In the genomic region with DNA sequence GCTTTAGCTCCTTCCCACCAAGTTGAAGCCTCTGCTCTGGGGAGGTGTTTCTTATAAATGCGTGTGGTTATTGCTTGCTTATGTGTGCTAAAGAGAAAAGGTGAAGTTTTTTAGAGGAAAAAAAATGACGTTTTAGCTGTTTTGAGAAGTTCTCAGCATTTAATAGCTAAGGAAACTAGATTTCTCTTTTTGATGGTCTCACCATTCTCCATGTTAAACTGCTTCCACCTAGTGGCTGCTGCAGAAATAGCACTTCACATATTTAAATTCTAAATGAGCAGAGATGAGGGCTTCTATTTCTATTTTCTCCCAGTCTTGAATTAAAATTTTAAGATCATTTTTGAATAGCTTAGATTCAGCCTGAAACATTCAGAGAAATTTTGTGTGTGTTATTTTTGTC, we compare ENCODE assay signal across 8 mouse cellular contexts. TPM values are rescaled to one million over a fixed set of nuclear protein-coding genes. Genes with fewer than 3 reads are reported as not detected.
DNase-seq lines count a peak whose midpoint lies in the region; ATAC-seq and TF ChIP-seq lines count a peak whose summit lies in the region.

No protein-coding gene starts in this region.

- H3K27me3 ChIP-seq in hindbrain, postnatal 0 days (ENCODE audit: insufficient read depth, low read length): no peaks in the 10 kb centered on the region
- no peaks in the 10 kb centered on the region for H3K27me3 ChIP-seq in hindbrain, embryonic 10.5 days (ENCODE audit: insufficient read depth, poor library complexity, severe bottlenecking)
- H3K27me3 ChIP-seq in embryonic facial prominence, embryonic 14.5 days (replicated peaks; ENCODE audit: control insufficient read depth, insufficient read depth, low read length): no peaks in the 10 kb centered on the region
- no peaks in the 10 kb centered on the region for H3K27me3 ChIP-seq in forebrain, embryonic 11.5 days (ENCODE audit: control insufficient read depth, insufficient read depth, low read length)

- H3K4me3 ChIP-seq in hindbrain, postnatal 0 days (ENCODE audit: low read length): no peak overlapping the region
- no peak overlapping the region for H3K4me3 ChIP-seq in hindbrain, embryonic 10.5 days
- H3K4me3 ChIP-seq in embryonic facial prominence, embryonic 14.5 days (ENCODE audit: low read depth, low read length): no peak overlapping the region
- H3K4me3 ChIP-seq in forebrain, embryonic 11.5 days (ENCODE audit: low read depth, low read length): no peak overlapping the region

- ATAC-seq in hindbrain, postnatal 0 days: no peak
- ATAC-seq in embryonic facial prominence, embryonic 14.5 days (ENCODE audit: low read depth): no peak
- no peak for ATAC-seq in forebrain, embryonic 11.5 days (replicated peaks; ENCODE audit: low FRiP score)

- no peaks in the 10 kb centered on the region for H3K9me3 ChIP-seq in hindbrain, postnatal 0 days (ENCODE audit: low read length)
- no peaks in the 10 kb centered on the region for H3K9me3 ChIP-seq in hindbrain, embryonic 10.5 days
- no peaks in the 10 kb centered on the region for H3K9me3 ChIP-seq in embryonic facial prominence, embryonic 14.5 days (ENCODE audit: control insufficient read depth, low read length)
- no peaks in the 10 kb centered on the region for H3K9me3 ChIP-seq in forebrain, embryonic 11.5 days (ENCODE audit: control insufficient read depth, low read length)

- no peak overlapping the region for H3K4me2 ChIP-seq in hindbrain, postnatal 0 days (ENCODE audit: low read depth, low read length)
- no peak overlapping the region for H3K4me2 ChIP-seq in embryonic facial prominence, embryonic 14.5 days (ENCODE audit: low read depth, low read length)
- no peak overlapping the region for H3K4me2 ChIP-seq in forebrain, embryonic 11.5 days (ENCODE audit: low read depth, low read length, severe bottlenecking)

- DNase-seq in hindbrain, postnatal 0 days (ENCODE audit: low spot score): peak; percentile 74
- no peak for DNase-seq in hindbrain, embryonic 10.5 days (ENCODE audit: low spot score)
- DNase-seq in 416B (ENCODE audit: low read depth): peak; percentile 68
- DNase-seq in MEL-GATA-1-ER (ENCODE audit: extremely low read depth, low read depth): peak; percentile 25
- peak; percentile 57 for DNase-seq in embryonic facial prominence, embryonic 14.5 days (ENCODE audit: low spot score)
- DNase-seq in naive thymus-derived CD4-positive, alpha-beta T cell, adult 2 months (ENCODE audit: low read depth): peak; percentile 59
- no peak for DNase-seq in forebrain, embryonic 11.5 days (ENCODE audit: low spot score)
- DNase-seq in urinary bladder, postnatal 4 days (ENCODE audit: low spot score in 2 of 2): no peak

- H3K9ac ChIP-seq in hindbrain, postnatal 0 days (replicated peaks; ENCODE audit: low read length): no peak overlapping the region
- no peak overlapping the region for H3K9ac ChIP-seq in embryonic facial prominence, embryonic 14.5 days (ENCODE audit: low read depth, low read length)
- H3K9ac ChIP-seq in forebrain, embryonic 11.5 days (ENCODE audit: low read length): no peak overlapping the region

- no peaks in the 10 kb centered on the region for H3K4me1 ChIP-seq in hindbrain, postnatal 0 days (ENCODE audit: insufficient read depth, low read length)
- H3K4me1 ChIP-seq in hindbrain, embryonic 10.5 days (replicated peaks): no peaks in the 10 kb centered on the region
- H3K4me1 ChIP-seq in embryonic facial prominence, embryonic 14.5 days (ENCODE audit: control insufficient read depth, insufficient read depth, low read length): no peaks in the 10 kb centered on the region
- H3K4me1 ChIP-seq in forebrain, embryonic 11.5 days (replicated peaks; ENCODE audit: control insufficient read depth, insufficient read depth, low read length): no peaks in the 10 kb centered on the region

- 28% methylated on average over 2 of the region's 2 CpGs for WGBS in hindbrain, postnatal 0 days
- WGBS in hindbrain, embryonic 10.5 days: 41% methylated on average over 2 of the region's 2 CpGs
- 36% methylated on average over 2 of the region's 2 CpGs for WGBS in embryonic facial prominence, embryonic 14.5 days
- 33% methylated on average over 2 of the region's 2 CpGs for WGBS in forebrain, embryonic 11.5 days

- no peak overlapping the region for H3K27ac ChIP-seq in hindbrain, postnatal 0 days
- no peak overlapping the region for H3K27ac ChIP-seq in hindbrain, embryonic 10.5 days
- H3K27ac ChIP-seq in embryonic facial prominence, embryonic 14.5 days (replicated peaks; ENCODE audit: low read depth, low read length): no peak overlapping the region
- no peak overlapping the region for H3K27ac ChIP-seq in forebrain, embryonic 11.5 days (ENCODE audit: low read depth, low read length)

- peaks cover 62% of the 10 kb centered on the region for H3K36me3 ChIP-seq in hindbrain, postnatal 0 days (ENCODE audit: insufficient read depth, low read length)
- H3K36me3 ChIP-seq in hindbrain, embryonic 10.5 days: peaks cover 91% of the 10 kb centered on the region
- peaks cover 87% of the 10 kb centered on the region for H3K36me3 ChIP-seq in embryonic facial prominence, embryonic 14.5 days (ENCODE audit: control insufficient read depth, insufficient read depth, low read length)
- peaks cover 5% of the 10 kb centered on the region for H3K36me3 ChIP-seq in forebrain, embryonic 11.5 days (ENCODE audit: control insufficient read depth, insufficient read depth, low read length)

- peak; percentile 74 for TF ChIP-seq CTCF in hindbrain, postnatal 0 days (IDR thresholded peaks at IDR 0.05; ENCODE audit: low read depth)

RNA-seq across cellular contexts. Expression of gene Eprs, which starts 41.2 kb away (rescaled TPM):
- total RNA-seq in hindbrain, postnatal 0 days (2014; rRNA removed): 66.0 and 69.5 TPM in 2 replicates
- polyA plus RNA-seq in hindbrain, postnatal 0 days (2015; fragmentation: Nextera tagmentation; extraction: Ambion mirVana): 135 and 138 TPM in 2 replicates
- polyA plus RNA-seq in hindbrain, embryonic 10.5 days (2016; fragmentation: Nextera tagmentation; extraction: Ambion mirVana): 112 and 150 TPM in 2 replicates
- 146 and 166 TPM in 2 replicates for polyA plus RNA-seq in embryonic facial prominence, embryonic 14.5 days (2014; fragmentation: Nextera tagmentation; extraction: Ambion mirVana)
- 143 and 150 TPM in 2 replicates for polyA plus RNA-seq in forebrain, embryonic 11.5 days (2014; fragmentation: Nextera tagmentation; extraction: Ambion mirVana)

RNA-seq across cellular contexts. Expression of gene Slc30a10, which starts 50.6 kb away (rescaled TPM):
- 22.4 and 25.7 TPM in 2 replicates for total RNA-seq in hindbrain, postnatal 0 days (2014; rRNA removed)
- polyA plus RNA-seq in hindbrain, postnatal 0 days (2015; fragmentation: Nextera tagmentation; extraction: Ambion mirVana): 8.1 and 8.5 TPM in 2 replicates
- polyA plus RNA-seq in hindbrain, embryonic 10.5 days (2016; fragmentation: Nextera tagmentation; extraction: Ambion mirVana): 1.3 and 1.6 TPM in 2 replicates
- polyA plus RNA-seq in embryonic facial prominence, embryonic 14.5 days (2014; fragmentation: Nextera tagmentation; extraction: Ambion mirVana): 0.40 and 0.50 TPM in 2 replicates
- polyA plus RNA-seq in forebrain, embryonic 11.5 days (2014; fragmentation: Nextera tagmentation; extraction: Ambion mirVana): 2.5 and 2.6 TPM in 2 replicates

Comparison
In these comparisons a context has a peak if more than half of its experiments do, and no peak if none do; other contexts are left out.
1. DNase-seq: peak in hindbrain, postnatal 0 days (single experiment), 416B (single experiment), MEL-GATA-1-ER (single experiment), embryonic facial prominence, embryonic 14.5 days (single experiment) and naive thymus-derived CD4-positive, alpha-beta T cell, adult 2 months (single experiment); none in hindbrain, embryonic 10.5 days (single experiment), forebrain, embryonic 11.5 days (single experiment) and urinary bladder, postnatal 4 days (0 of 2).